Mouse (Mus musculus) spleen, postnatal 14 days (tissue): ENCODE measurements around the gene Ldlrad3.

Source experiments
- DNase-seq, 2 experiments: peaks; one replicate each; pipeline ENCODE4 v3.0.0; 2021 to 2022; ENCODE audit warnings: low spot score in 2 of 2

Ldlrad3 gene

GRCm38 (mm10) chr2:102185069-102185950 lies 875 bp downstream of the Ldlrad3 start:
- no peak for DNase-seq

- DNase-seq: no peak
These were observed 2.3 kb downstream of the Ldlrad3 start for GRCm38 (mm10) chr2:102183720-102184480.

- no peak for DNase-seq
These were observed 4.7 kb downstream of the Ldlrad3 start for GRCm38 (mm10) chr2:102181459-102181858.

GRCm38 (mm10) chr2:102176434-102176772 lies 9.8 kb downstream of the Ldlrad3 start:
- no peak for DNase-seq

- no peak for DNase-seq
These were observed 10.3 kb downstream of the Ldlrad3 start for GRCm38 (mm10) chr2:102175741-102176433.

- DNase-seq: no peak
These were observed 13.7 kb downstream of the Ldlrad3 start for GRCm38 (mm10) chr2:102172458-102172857.

- DNase-seq: no peak
These were observed 19.4 kb downstream of the Ldlrad3 start for GRCm38 (mm10) chr2:102166550-102167325.

GRCm38 (mm10) chr2:102163106-102163505 lies 23.1 kb downstream of the Ldlrad3 start:
- no peak for DNase-seq

GRCm38 (mm10) chr2:102157555-102157954 lies 28.6 kb downstream of the Ldlrad3 start:
- DNase-seq: no peak

GRCm38 (mm10) chr2:102157010-102157409 lies 29.2 kb downstream of the Ldlrad3 start:
- no peak for DNase-seq

- DNase-seq: no peak
These were observed 29.7 kb downstream of the Ldlrad3 start for GRCm38 (mm10) chr2:102156460-102156859.

GRCm38 (mm10) chr2:102155306-102156015 lies 30.7 kb downstream of the Ldlrad3 start:
- no peak for DNase-seq

- no peak for DNase-seq
These were observed 31.4 kb downstream of the Ldlrad3 start for GRCm38 (mm10) chr2:102154771-102155211.

- no peak for DNase-seq
These were observed 31.9 kb downstream of the Ldlrad3 start for GRCm38 (mm10) chr2:102154328-102154727.

GRCm38 (mm10) chr2:102153516-102153915 lies 32.7 kb downstream of the Ldlrad3 start:
- no peak for DNase-seq

GRCm38 (mm10) chr2:102152851-102153250 lies 33.3 kb downstream of the Ldlrad3 start:
- no peak for DNase-seq

GRCm38 (mm10) chr2:102149058-102149457 lies 37.1 kb downstream of the Ldlrad3 start:
- no peak for DNase-seq

- DNase-seq: no peak
These were observed 38.1 kb downstream of the Ldlrad3 start for GRCm38 (mm10) chr2:102148093-102148492.

- no peak for DNase-seq
These were observed 38.6 kb downstream of the Ldlrad3 start for GRCm38 (mm10) chr2:102147561-102147960.

- no peak for DNase-seq
These were observed 39.8 kb downstream of the Ldlrad3 start for GRCm38 (mm10) chr2:102146386-102146785.

- DNase-seq: no peak
These were observed 41.1 kb downstream of the Ldlrad3 start for GRCm38 (mm10) chr2:102145036-102145435.
